ENCODE assay signal across 21 mouse cellular contexts in genomic region chr10:24558366-24558765, GRCm38 (mm10). TPM values are rescaled to one million over a fixed set of nuclear protein-coding genes. Genes with fewer than 3 reads are reported as not detected.
"Had no signal": no experiment of that assay in that cellular context is flagged by ENCODE, and none has a peak within 500 bp of the region (broad histone marks: within the 10 kb centered on the region; RNA-seq: fewer than 3 reads in every experiment).

No protein-coding gene starts in this region.

- H3K9ac ChIP-seq: liver, postnatal 0 days; lung, embryonic 15.5 days; midbrain, embryonic 13.5 days; midbrain, embryonic 15.5 days; neural tube, embryonic 12.5 days; stomach, embryonic 15.5 days had no signal

- H3K27me3 ChIP-seq: lung, embryonic 15.5 days; megakaryocyte, embryonic 14.5 days; midbrain, embryonic 13.5 days; midbrain, embryonic 15.5 days; neural tube, embryonic 12.5 days; stomach, embryonic 15.5 days had no signal

- ATAC-seq: liver, postnatal 0 days; lung, postnatal 0 days; midbrain, embryonic 13.5 days; midbrain, embryonic 15.5 days had no signal

- DNase-seq: liver, postnatal 0 days; lung, adult 2 months; lung, postnatal 14 days; lung, postnatal 36 days; right cerebral cortex, postnatal 14 days; thymus, adult 2 months; thymus, postnatal 25 days; thymus, postnatal 4 days had no signal

- H3K36me3 ChIP-seq: lung, embryonic 15.5 days; midbrain, embryonic 13.5 days; midbrain, embryonic 15.5 days; neural tube, embryonic 12.5 days; stomach, embryonic 15.5 days had no signal

- H3K4me1 ChIP-seq: lung, embryonic 15.5 days; megakaryocyte, embryonic 14.5 days; midbrain, embryonic 13.5 days; midbrain, embryonic 15.5 days; neural tube, embryonic 12.5 days; stomach, embryonic 15.5 days had no signal

- H3K4me2 ChIP-seq: lung, embryonic 15.5 days; midbrain, embryonic 11.5 days; midbrain, embryonic 13.5 days; midbrain, embryonic 15.5 days; neural tube, embryonic 12.5 days; stomach, embryonic 15.5 days had no signal

- H3K4me3 ChIP-seq: lung, embryonic 15.5 days; megakaryocyte, embryonic 14.5 days; midbrain, embryonic 13.5 days; midbrain, embryonic 15.5 days; neural tube, embryonic 12.5 days; stomach, embryonic 15.5 days had no signal

- H3K9me3 ChIP-seq: lung, embryonic 15.5 days; megakaryocyte, embryonic 14.5 days; midbrain, embryonic 13.5 days; midbrain, embryonic 15.5 days; neural tube, embryonic 12.5 days; stomach, embryonic 15.5 days had no signal

- H3K27ac ChIP-seq: lung, embryonic 15.5 days; macrophage; midbrain, embryonic 13.5 days; midbrain, embryonic 15.5 days; neural tube, embryonic 12.5 days; stomach, embryonic 15.5 days; stomach, postnatal 0 days had no signal

RNA-seq across cellular contexts. Expression of gene Ccn2, which starts 36.9 kb away (rescaled TPM):
- total RNA-seq: megakaryocyte progenitor cell, adult 5-6 weeks; monocyte, adult 5-6 weeks; neutrophil, adult 5-6 weeks had no signal
